Mouse (Mus musculus) T-helper 17 cell (primary cell): Measurements from ENCODE around the gene Orai1.

Source experiments
- in situ Hi-C, 2 experiments: fragments of 300-600 bp; cut with MboI, MseI; formaldehyde crosslinking; loops; 1 replicate in 1 of 2; 2 replicates in 1 of 2; pipeline ENCODE4 v1.15.1; 2025; ENCODE audit warnings: high pct_unique_total_duplicates in 2 of 2

Orai1 gene

DNA sequence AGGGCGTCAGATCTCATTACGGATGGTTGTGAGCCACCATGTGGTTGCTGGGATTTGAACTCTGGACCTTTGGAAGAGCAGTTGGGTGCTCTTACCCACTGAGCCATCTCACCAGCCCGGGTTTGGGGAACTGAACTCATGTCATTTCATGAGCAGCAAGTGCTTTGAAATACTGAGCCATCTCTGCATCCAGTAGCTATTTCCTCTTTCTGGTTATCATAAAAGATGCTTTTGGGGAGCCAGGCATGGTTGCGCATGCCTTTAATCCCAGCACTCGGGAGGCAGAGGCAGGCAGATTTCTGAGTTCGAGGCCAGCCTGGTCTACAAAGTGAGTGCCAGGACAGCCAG, 46.5 kb downstream of the Orai1 start:
- in situ Hi-C loops = loop anchor here (5.0 to 10.0 kb wide), 2 partner anchors 73 to 111 kb away; partner anchors contain the start of gene Rhof (in 1 of the 2)

DNA sequence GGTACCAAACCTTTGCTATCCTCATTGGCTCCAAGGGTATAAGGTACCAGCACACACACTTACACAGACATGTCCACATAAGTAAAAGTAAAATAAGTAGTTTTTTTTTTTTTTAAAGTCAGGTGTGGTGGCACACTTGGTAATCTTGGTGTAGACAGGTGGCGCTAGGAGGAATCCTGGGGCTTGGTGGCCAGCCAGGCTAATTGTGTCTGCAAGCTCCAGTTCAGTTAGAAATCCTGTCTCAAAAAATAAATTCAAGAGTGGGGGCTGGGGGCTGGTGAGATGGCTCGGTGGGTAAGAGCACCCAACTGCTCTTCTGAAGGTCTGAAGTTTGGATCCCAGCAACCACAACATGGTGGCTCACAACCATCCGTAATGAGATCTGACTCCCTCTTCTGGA, 48.3 kb downstream of the Orai1 start:
- in situ Hi-C loops = loop anchor here (5.0 to 10.0 kb wide), 2 partner anchors 72 to 109 kb away; partner anchors contain the start of gene Rhof (in 1 of the 2)

DNA sequence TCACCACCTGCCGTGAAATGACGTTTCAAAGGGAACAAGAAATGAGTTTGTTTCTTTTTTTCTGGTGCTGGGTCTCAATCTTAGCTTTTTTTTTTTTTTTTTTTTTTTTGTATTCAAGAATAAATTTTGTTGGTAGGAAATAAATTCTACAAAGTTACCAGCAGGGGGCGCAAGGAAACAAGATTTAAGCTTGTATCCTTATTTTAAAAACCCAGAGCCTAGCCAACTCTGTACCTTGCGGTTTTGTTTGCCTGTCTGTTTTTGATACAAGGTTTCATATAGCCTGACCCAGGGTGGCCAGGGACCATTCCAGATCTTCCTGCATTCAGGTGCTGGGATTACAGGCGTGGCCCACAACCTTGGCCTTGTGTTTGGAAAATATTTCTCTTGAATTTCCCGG, 49.3 kb downstream of the Orai1 start:
- in situ Hi-C loops = loop anchor here (5.0 to 10.0 kb wide), 2 partner anchors 71 to 108 kb away; partner anchors contain the start of gene Rhof (in 1 of the 2)

DNA sequence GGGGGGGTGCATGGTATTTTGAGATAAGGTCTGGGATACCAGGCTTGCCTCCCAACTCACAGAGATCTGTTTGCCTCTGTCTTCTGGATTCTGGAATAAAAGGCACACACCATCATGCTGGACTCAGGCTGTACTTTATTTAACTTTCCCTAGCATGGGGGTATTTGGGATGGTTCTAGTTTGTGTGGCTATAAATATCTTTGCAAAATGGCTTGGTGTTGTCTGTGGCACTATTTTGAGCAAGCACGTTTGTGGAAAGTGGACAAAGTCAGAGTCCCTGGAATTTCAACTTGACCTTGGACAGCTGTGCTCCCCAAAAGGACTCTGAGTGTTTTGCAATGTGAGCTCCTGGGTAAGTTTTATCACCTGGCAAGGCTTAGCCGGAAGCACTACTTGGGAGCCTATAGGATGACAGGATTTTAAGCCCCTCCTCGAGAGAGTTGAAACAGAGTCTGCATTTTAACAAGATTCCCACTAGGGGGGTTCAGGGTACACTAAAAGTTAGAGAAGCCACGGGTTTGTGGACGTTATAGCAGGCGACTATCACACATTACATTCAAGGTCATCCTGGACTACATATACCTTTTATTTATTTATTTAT, 52.6 kb downstream of the Orai1 start:
- in situ Hi-C loops = loop anchor here (5.0 to 10.0 kb wide), 3 partner anchors 45 to 67 kb away; partner anchors contain the start of gene Rhof (in 1 of the 2)

DNA sequence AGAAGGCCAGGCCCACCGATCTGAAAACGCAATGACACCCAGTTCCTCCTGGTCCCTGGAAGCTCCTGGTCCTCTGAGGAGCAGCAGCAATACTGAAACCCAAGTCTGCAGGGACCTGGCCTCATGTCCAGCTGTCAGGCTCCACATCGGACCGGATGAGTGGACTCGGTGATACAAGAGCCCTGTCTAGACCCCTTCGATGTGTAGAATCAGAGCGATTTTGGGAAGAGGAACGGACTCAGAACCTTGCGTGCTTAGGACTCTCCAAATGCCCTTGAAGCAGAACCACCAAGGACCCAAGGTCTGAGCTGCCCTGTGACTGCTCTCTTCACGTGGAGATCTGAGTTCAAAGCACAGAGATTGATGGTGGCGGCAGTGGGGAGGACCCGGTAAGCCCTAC, 53.2 kb downstream of the Orai1 start, which contains the start of gene Tmem120b:
Gene Tmem120b, plus strand, starts transcription at position 301 of the 400 bp plus-strand sequence.
- in situ Hi-C loops = loop anchor here (5.0 to 10.0 kb wide), 3 partner anchors 44 to 67 kb away; partner anchors contain the start of gene Rhof (in 1 of the 2)

DNA sequence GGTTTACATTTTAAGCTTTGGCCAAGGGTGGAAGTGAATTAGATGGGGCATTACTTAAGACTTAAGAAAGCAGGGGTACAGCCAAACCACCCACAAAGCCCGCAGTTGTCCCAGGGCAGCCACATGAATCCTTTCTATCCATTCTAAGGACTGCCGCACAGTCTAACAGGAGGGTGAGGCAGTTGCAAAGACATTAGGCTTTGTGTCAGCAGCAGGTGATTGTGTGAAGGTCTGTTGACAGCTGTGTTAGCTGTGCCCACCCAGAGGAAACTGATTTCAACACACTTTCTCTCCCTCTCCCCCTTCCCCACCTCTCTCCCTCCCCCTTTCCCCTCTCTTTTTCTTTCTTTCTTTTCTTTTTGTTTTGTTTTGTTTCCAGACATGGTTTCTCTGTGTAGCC, 53.8 kb downstream of the Orai1 start:
- in situ Hi-C loops = loop anchor here (5.0 to 10.0 kb wide), 3 partner anchors 44 to 66 kb away; partner anchors contain the start of gene Rhof (in 1 of the 2)

DNA sequence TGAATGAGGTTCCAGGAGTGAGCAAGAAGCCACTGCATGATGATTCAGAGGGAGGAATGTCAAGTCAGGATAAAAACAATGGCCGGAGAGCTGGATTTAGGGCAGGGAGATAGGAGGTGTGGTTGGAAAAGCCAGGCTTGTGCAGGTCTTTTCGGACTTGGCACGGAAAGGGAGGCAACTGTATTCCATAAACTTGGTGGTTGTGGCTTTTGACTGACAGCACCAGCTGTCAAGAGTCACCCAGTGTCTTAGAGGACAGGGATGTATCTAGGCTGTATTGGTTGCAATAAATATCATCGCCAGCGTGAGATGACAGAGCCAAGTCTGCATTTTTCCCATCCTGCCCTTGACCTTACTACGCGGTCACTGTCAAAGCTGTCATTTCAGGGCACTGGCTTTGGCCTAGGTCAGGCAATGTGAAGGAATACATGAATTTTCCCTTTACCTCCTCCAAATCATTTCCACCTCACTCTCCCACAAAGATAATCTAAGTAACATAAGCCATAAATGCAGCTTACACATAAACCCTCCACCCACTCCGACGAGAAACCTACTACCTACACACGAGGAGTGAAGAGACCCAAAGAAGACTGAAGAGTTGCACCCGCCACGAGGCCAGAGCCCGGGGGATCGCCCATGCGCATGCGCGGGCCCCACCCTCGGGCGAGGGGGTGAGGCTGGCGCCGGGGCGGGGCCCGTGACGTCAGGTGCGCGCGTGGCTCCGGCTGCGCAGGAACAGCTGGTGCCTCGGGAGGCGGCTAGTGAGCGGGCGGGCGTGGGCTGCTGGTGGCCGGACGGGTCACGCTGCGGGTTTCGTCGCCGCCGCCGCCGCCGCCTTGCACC, 60.9 kb downstream of the Orai1 start:
- in situ Hi-C loops = loop anchor here in 1 of 2 experiments (5.0 kb wide), 1 partner anchor 452 kb away; the partner anchor contains the start of gene Gm49027

DNA sequence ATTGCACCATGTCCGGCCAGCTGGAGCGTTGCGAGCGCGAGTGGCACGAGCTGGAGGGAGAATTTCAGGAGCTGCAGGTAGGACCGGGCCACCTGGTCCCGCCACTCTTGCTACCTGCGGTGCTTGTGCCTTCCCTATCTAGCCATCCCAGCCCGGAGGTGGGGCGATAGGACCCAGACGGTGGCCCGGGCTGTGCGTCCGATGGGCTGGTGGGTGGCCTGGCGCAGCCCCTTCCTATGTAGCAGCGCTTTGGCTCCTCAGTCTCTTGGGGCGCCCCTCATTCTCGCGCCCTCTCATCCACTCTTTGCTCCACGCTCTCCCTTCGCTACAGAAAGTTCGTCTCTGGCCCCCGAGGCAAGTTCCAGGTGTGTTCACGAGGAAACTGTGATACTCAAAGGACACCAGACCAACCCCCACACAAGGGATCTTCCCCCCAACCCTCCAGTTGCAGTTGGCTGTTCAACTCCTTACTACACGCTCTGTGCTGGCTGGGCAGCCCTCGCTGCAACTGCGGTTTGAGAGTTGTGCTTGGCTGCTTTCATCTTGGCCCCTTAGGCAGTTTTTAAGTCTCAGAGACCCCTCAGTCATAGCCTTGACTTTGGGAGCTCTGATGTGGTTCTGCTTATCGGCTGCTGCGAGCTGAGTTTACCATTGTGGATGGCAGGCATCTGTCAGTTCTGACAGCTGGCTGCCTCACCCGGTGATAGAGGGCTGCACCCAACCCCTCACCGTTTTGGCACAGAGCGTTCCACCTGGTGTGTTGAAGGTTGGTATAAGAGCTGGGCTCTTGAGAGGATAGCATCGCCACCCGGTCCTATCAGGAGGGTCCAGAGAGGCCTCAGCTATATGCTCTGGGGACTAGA, 61.8 kb downstream of the Orai1 start:
- in situ Hi-C loops = loop anchor here in 1 of 2 experiments (5.0 kb wide), 1 partner anchor 451 kb away; the partner anchor contains the start of gene Gm49027

DNA sequence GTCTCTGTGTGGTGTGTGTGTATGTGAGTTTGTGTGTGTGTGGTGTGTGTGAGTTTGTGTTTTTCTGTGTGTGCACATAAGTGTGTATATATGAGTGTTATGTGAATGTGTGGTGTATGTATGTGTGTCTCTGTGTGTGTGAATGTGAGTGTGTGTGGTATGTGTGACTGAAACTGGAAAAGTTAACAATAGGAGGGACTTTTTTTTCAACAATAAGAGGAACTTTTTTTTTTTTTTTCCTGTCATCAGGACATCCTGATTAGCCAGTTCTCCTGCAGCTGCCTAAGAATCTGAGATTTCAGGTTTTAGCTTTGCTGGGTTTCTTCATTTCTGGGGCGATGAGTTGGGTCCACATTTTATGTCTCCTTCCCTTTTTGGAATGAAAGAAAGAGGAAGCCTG, 64.7 kb downstream of the Orai1 start:
- in situ Hi-C loops = loop anchor here in 1 of 2 experiments (5.0 kb wide), 1 partner anchor 448 kb away; the partner anchor contains the start of gene Gm49027

DNA sequence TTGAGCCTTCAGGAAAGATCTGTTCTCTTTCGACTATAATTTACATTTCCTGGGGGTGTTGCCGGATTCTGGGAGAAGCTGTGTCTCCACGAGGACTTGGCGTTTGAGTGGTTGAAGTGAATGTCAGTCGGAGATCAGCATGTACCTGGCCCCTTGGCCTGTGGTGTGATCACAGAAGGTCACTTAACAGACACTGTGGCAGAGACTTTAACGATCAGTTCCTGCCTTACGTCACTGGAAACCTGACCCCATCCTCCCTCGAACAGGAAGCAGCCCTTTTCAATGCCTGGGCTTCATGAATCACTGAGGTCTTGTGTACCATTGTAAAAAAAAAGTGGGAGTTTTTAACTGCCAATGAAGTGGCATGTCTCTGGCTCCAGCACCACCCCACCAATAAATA, 65.2 kb downstream of the Orai1 start:
- in situ Hi-C loops = loop anchor here in 1 of 2 experiments (5.0 to 10.0 kb wide), 2 partner anchors 102 to 585 kb away; partner anchors contain the start of gene Hpd
